Mouse (Mus musculus): ENCODE data around the gene Gtpbp3. TPM values are rescaled to one million over a fixed set of nuclear protein-coding genes. Genes with fewer than 3 reads are reported as not detected.

Gene Gtpbp3
- polyA plus RNA-seq, 1 experiment from 2014 or later: 14.6 TPM

GRCm38 (mm10) chr8:71485142-71486135 lies 2.5 kb upstream of the Gtpbp3 start, which contains the start of gene Ano8:
Gene Ano8 (minus strand): TSS chr8:71485963.
- WGBS: 5% methylated on average over 56 of the region's 58 CpGs
- 0 out of 2 replicates have a peak, but pooled peaks cover under 1% of the 10 kb centered on the region for H3K36me3 ChIP-seq (ENCODE audit: insufficient read depth, low read length)
- DNase-seq (ENCODE audit: low spot score) (peak; percentile 97), ATAC-seq (replicated peaks; ENCODE audit: low FRiP score, low read depth) (peak; percentile 52)
- peak within 1 kb of the TSS; percentile 78 for H3K9ac ChIP-seq (ENCODE audit: low read depth, low read length)
- H3K4me1 ChIP-seq (replicated peaks; ENCODE audit: insufficient read depth, low read length): peaks cover 18% of the 10 kb centered on the region; the same call in 1 of the 2 replicates
- H3K27me3 ChIP-seq (ENCODE audit: insufficient read depth, low read length): no peaks in the 10 kb centered on the region
- H3K9me3 ChIP-seq (replicated peaks; ENCODE audit: low read length): no peaks in the 10 kb centered on the region
- peak within 1 kb of the TSS; percentile 54; the same call in 1 of the 2 replicates for H3K27ac ChIP-seq
- peak within 1 kb of the TSS; percentile 55 for H3K4me3 ChIP-seq (replicated peaks; ENCODE audit: low read depth, low read length)
- peak within 1 kb of the TSS; percentile 83 for H3K4me2 ChIP-seq (ENCODE audit: low read length)
- TF ChIP-seq CTCF (IDR thresholded peaks at IDR 0.05; ENCODE audit: low read depth): no peak

- Histone ChIP-seq H3K27me3 (ENCODE audit: insufficient read depth, low read length) (no peaks in the 10 kb centered on the region), H3K4me3 (replicated peaks; ENCODE audit: low read depth, low read length) (peak overlapping the region; percentile 55; the same call in 1 of the 2 replicates), H3K27ac (no peak overlapping the region), H3K9ac (ENCODE audit: low read depth, low read length) (no peak overlapping the region), H3K9me3 (replicated peaks; ENCODE audit: low read length) (no peaks in the 10 kb centered on the region), H3K4me2 (ENCODE audit: low read length) (peak overlapping the region; percentile 83), H3K4me1 (replicated peaks; ENCODE audit: insufficient read depth, low read length) (peaks cover 18% of the 10 kb centered on the region; the same call in 1 of the 2 replicates), H3K36me3 (ENCODE audit: insufficient read depth, low read length) (0 out of 2 replicates have a peak, but pooled peaks cover 4% of the 10 kb centered on the region)
- DNase-seq (ENCODE audit: low spot score): no peak
- no peak for TF ChIP-seq CTCF (IDR thresholded peaks at IDR 0.05; ENCODE audit: low read depth)
- no peak for ATAC-seq (replicated peaks; ENCODE audit: low FRiP score, low read depth)
- 11% methylated on average over 7 of the region's 7 CpGs for WGBS
Observed at GRCm38 (mm10) chr8:71486136-71486529, 1.8 kb upstream of the Gtpbp3 start.

- under 1% methylated on average over 22 of the region's 22 CpGs for WGBS
- ATAC-seq (replicated peaks; ENCODE audit: low FRiP score, low read depth): peak; percentile 88
- H3K4me2 ChIP-seq (ENCODE audit: low read length): peak overlapping the region; percentile 100
- H3K4me3 ChIP-seq (replicated peaks; ENCODE audit: low read depth, low read length): peak overlapping the region; percentile 71
- peaks cover 12% of the 10 kb centered on the region; the same call in 1 of the 2 replicates for H3K36me3 ChIP-seq (ENCODE audit: insufficient read depth, low read length)
- H3K4me1 ChIP-seq (replicated peaks; ENCODE audit: insufficient read depth, low read length): peaks cover 18% of the 10 kb centered on the region; the same call in 1 of the 2 replicates
- H3K27ac ChIP-seq: peak overlapping the region; percentile 93
- H3K27me3 ChIP-seq (ENCODE audit: insufficient read depth, low read length): no peaks in the 10 kb centered on the region
- no peaks in the 10 kb centered on the region for H3K9me3 ChIP-seq (replicated peaks; ENCODE audit: low read length)
- peak; percentile 98 for DNase-seq (ENCODE audit: low spot score)
- peak overlapping the region; percentile 80 for H3K9ac ChIP-seq (ENCODE audit: low read depth, low read length)
- TF ChIP-seq CTCF (IDR thresholded peaks at IDR 0.05; ENCODE audit: low read depth): peak; percentile 34; the same call in 1 of the 2 replicates
Observed at GRCm38 (mm10) chr8:71488454-71488853, 551 bp downstream of the Gtpbp3 start.

GRCm38 (mm10) chr8:71495039-71495438 lies 7.1 kb downstream of the Gtpbp3 start:
- TF ChIP-seq CTCF (IDR thresholded peaks at IDR 0.05; ENCODE audit: low read depth): peak; percentile 86
- Histone ChIP-seq H3K36me3 (ENCODE audit: insufficient read depth, low read length) (peaks cover 17% of the 10 kb centered on the region), H3K9me3 (replicated peaks; ENCODE audit: low read length) (no peaks in the 10 kb centered on the region), H3K27me3 (ENCODE audit: insufficient read depth, low read length) (no peaks in the 10 kb centered on the region), H3K4me3 (replicated peaks; ENCODE audit: low read depth, low read length) (no peak overlapping the region), H3K9ac (ENCODE audit: low read depth, low read length) (no peak overlapping the region), H3K4me1 (replicated peaks; ENCODE audit: insufficient read depth, low read length) (peaks cover 28% of the 10 kb centered on the region), H3K27ac (peak overlapping the region; percentile 80), H3K4me2 (ENCODE audit: low read length) (no peak overlapping the region)
- DNase-seq (ENCODE audit: low spot score) (peak; percentile 93), ATAC-seq (replicated peaks; ENCODE audit: low FRiP score, low read depth) (peak; percentile 14)
- 19% methylated on average over 15 of the region's 16 CpGs for WGBS

GRCm38 (mm10) chr8:71495811-71496210 lies 7.9 kb downstream of the Gtpbp3 start:
- Histone ChIP-seq H3K9me3 (replicated peaks; ENCODE audit: low read length) (no peaks in the 10 kb centered on the region), H3K9ac (ENCODE audit: low read depth, low read length) (no peak overlapping the region), H3K4me1 (replicated peaks; ENCODE audit: insufficient read depth, low read length) (peaks cover 28% of the 10 kb centered on the region), H3K27me3 (ENCODE audit: insufficient read depth, low read length) (no peaks in the 10 kb centered on the region), H3K27ac (peak overlapping the region; percentile 80), H3K36me3 (ENCODE audit: insufficient read depth, low read length) (peaks cover 13% of the 10 kb centered on the region), H3K4me3 (replicated peaks; ENCODE audit: low read depth, low read length) (no peak overlapping the region), H3K4me2 (ENCODE audit: low read length) (no peak overlapping the region)
- WGBS: 70% methylated on average over 5 of the region's 5 CpGs
- no peak for DNase-seq (ENCODE audit: low spot score)
- no peak for ATAC-seq (replicated peaks; ENCODE audit: low FRiP score, low read depth)
- TF ChIP-seq CTCF (IDR thresholded peaks at IDR 0.05; ENCODE audit: low read depth): peak; percentile 15; the same call in 1 of the 2 replicates

- no peaks in the 10 kb centered on the region for H3K9me3 ChIP-seq (replicated peaks; ENCODE audit: low read length)
- no peak overlapping the region for H3K4me2 ChIP-seq (ENCODE audit: low read length)
- 17% methylated on average over 11 of the region's 11 CpGs for WGBS
- DNase-seq (ENCODE audit: low spot score) (peak; percentile 75), ATAC-seq (replicated peaks; ENCODE audit: low FRiP score, low read depth) (no peak; the same call in 1 of the 2 replicates)
- no peaks in the 10 kb centered on the region for H3K27me3 ChIP-seq (ENCODE audit: insufficient read depth, low read length)
- H3K4me1 ChIP-seq (replicated peaks; ENCODE audit: insufficient read depth, low read length): peaks cover 28% of the 10 kb centered on the region
- no peak overlapping the region for H3K9ac ChIP-seq (ENCODE audit: low read depth, low read length)
- H3K27ac ChIP-seq: peak overlapping the region; percentile 80
- no peak overlapping the region for H3K4me3 ChIP-seq (replicated peaks; ENCODE audit: low read depth, low read length)
- TF ChIP-seq CTCF (IDR thresholded peaks at IDR 0.05; ENCODE audit: low read depth): peak; percentile 54; the same call in 1 of the 2 replicates
- peaks cover 12% of the 10 kb centered on the region for H3K36me3 ChIP-seq (ENCODE audit: insufficient read depth, low read length)
Observed at GRCm38 (mm10) chr8:71496481-71496880, 8.6 kb downstream of the Gtpbp3 start.
